Mouse (Mus musculus): Measurements from ENCODE around the gene Eif4e1b. TPM values are rescaled to one million over a fixed set of nuclear protein-coding genes. Genes with fewer than 3 reads are reported as not detected.

Gene Eif4e1b
- polyA plus RNA-seq, 1 experiment from 2014 or later, result not detected

DNA sequence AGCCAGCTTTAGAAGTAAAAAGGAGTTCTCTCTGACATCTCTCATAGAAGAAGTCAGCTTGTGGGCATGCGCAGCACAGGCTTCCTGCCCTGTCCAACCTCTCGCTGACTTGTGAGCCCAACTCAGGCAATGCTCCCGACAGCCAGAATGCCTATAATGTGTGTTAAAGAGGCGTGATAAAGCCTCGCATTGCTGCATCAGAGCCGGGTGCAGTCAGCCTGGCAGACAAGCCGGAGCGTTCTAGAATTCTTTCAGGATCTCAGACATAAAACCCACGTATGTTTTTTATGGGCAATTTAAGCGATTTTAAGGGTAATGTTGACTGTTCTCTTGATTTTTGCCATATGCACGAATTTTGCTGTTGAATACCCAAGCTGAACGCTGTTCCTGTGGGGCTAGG is 24.3 kb downstream of the Eif4e1b start:
- WGBS, result 80% methylated on average over 12 of the region's 12 CpGs
- H3K4me3 ChIP-seq (ENCODE audit: low read length), result no peak overlapping the region
- no peaks in the 10 kb centered on the region for H3K36me3 ChIP-seq (ENCODE audit: control insufficient read depth, insufficient read depth, low read length)

DNA sequence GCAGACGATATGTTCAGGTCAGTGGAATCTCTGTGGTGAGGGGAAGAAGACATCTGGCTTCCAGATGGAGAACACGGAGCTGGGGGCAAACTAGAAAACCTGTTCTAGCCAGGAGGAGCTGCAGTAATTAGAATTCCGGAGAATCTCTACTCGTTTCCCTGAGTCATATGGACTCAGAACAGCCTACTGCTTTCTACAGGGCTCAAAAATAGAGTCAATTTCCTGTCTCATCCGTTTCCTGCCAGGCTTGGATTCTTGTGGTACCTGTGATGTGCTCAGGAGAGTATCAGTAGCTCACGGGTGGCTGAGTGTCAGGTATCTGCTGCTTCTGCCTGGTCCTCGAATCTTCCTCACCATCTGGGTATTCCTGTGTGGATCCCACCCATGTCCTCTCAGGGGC is 27.7 kb downstream of the Eif4e1b start:
- WGBS, result 62% methylated on average over 7 of the region's 7 CpGs
- Histone ChIP-seq H3K4me2 (replicated peaks; ENCODE audit: low read depth, low read length) (no peak overlapping the region), H3K4me3 (ENCODE audit: low read length) (no peak overlapping the region), H3K9me3 (ENCODE audit: control insufficient read depth, low read length) (no peaks in the 10 kb centered on the region), H3K27me3 (ENCODE audit: control insufficient read depth, insufficient read depth, low read length) (peaks cover 5% of the 10 kb centered on the region; the same call in 1 of the 2 replicates), H3K4me1 (ENCODE audit: control insufficient read depth, insufficient read depth, low read length) (no peaks in the 10 kb centered on the region), H3K27ac (ENCODE audit: low read depth, low read length) (no peak overlapping the region), H3K36me3 (ENCODE audit: control insufficient read depth, insufficient read depth, low read length) (no peaks in the 10 kb centered on the region), H3K9ac (ENCODE audit: low read depth, low read length) (no peak overlapping the region)
- no peak for ATAC-seq (ENCODE audit: low FRiP score, low TSS enrichment)

More for the DNA sequence above, 24.3 kb downstream of the Eif4e1b start:
- Histone ChIP-seq H3K9ac (ENCODE audit: low read depth, low read length) (no peak overlapping the region), H3K4me2 (replicated peaks; ENCODE audit: low read depth, low read length) (no peak overlapping the region), H3K4me1 (ENCODE audit: control insufficient read depth, insufficient read depth, low read length) (no peaks in the 10 kb centered on the region), H3K9me3 (ENCODE audit: control insufficient read depth, low read length) (no peaks in the 10 kb centered on the region), H3K27me3 (ENCODE audit: control insufficient read depth, insufficient read depth, low read length) (peaks cover 14% of the 10 kb centered on the region; the same call in 1 of the 2 replicates), H3K27ac (ENCODE audit: low read depth, low read length) (no peak overlapping the region)
- no peak for ATAC-seq (ENCODE audit: low FRiP score, low TSS enrichment)

DNA sequence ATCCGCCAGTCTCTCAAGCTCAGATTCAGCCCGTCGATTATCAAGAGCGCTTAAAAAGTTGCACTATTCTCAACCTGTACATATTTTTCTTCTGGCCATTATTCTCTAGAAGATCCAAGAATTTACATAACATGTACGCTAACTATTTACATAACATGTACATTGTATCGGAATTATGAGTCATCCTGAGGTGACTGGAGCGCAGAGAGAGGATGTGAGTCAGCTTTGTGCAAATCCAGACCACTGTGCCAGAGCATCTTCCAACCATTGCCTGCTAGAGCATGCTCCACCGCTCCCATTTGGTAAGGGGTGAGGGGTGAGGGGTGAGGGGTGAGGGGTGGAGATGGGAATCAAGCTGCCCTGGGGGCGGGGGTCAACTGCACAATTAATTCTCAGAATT is 29.6 kb downstream of the Eif4e1b start:
- H3K4me1 ChIP-seq (ENCODE audit: control insufficient read depth, insufficient read depth, low read length), result no peaks in the 10 kb centered on the region
- WGBS, result 89% methylated on average over 9 of the region's 9 CpGs
- no peaks in the 10 kb centered on the region for H3K36me3 ChIP-seq (ENCODE audit: control insufficient read depth, insufficient read depth, low read length)
- no peak for ATAC-seq (ENCODE audit: low FRiP score, low TSS enrichment)
- H3K27me3 ChIP-seq (ENCODE audit: control insufficient read depth, insufficient read depth, low read length), result peaks cover 5% of the 10 kb centered on the region; the same call in 1 of the 2 replicates
- H3K9me3 ChIP-seq (ENCODE audit: control insufficient read depth, low read length), result no peaks in the 10 kb centered on the region
- H3K9ac ChIP-seq (ENCODE audit: low read depth, low read length), result no peak overlapping the region
- H3K4me3 ChIP-seq (ENCODE audit: low read length), result no peak overlapping the region
- H3K27ac ChIP-seq (ENCODE audit: low read depth, low read length), result no peak overlapping the region
- no peak overlapping the region for H3K4me2 ChIP-seq (replicated peaks; ENCODE audit: low read depth, low read length)

DNA sequence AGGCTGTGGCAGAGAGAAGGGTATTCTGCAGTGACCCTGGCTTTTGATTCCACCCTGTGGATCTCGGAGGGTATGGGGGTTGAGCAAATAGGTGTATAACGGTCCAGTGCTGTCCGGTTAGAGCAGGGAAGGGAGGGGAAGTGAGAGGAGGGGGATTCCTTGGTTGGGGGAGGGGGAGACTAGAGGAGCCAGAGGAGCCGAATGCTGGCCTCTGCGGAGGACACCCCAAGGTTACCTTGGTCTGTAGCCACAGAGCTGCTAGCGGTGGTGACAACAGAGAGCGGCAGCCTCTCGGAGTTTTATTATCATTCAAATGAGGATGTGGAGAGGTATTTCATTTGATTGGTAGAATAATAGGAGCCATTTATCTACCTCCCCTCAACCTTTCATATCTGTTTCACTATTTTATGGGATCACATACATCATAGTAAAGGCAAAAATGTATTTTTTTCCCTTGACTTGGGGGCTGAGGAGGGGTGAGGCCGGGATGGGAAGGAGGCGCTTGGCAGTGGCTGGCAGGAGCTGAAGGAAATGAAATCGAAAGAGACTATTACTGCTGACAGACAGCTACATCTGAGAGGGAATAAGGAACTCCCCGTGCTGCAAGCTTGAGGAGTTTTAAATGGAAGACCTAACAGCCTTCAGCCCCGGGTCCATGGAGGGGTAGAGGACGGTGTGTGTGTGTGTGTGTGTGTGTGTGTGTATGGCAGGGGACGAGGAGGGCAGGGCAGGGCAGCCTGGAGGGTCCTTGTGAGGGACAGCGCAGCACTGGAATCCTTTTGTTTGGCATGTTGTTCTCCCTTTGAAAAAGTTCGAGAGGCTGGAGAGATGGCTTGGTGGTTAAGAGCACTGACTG is 34.8 kb downstream of the Eif4e1b start:
- H3K4me2 ChIP-seq (replicated peaks; ENCODE audit: low read depth, low read length), result no peak overlapping the region
- no peaks in the 10 kb centered on the region for H3K9me3 ChIP-seq (ENCODE audit: control insufficient read depth, low read length)
- H3K27me3 ChIP-seq (ENCODE audit: control insufficient read depth, insufficient read depth, low read length), result peaks cover 5% of the 10 kb centered on the region; the same call in 1 of the 2 replicates
- H3K36me3 ChIP-seq (ENCODE audit: control insufficient read depth, insufficient read depth, low read length), result no peaks in the 10 kb centered on the region
- no peak overlapping the region for H3K4me3 ChIP-seq (ENCODE audit: low read length)
- no peak for ATAC-seq (ENCODE audit: low FRiP score, low TSS enrichment)
- H3K27ac ChIP-seq (ENCODE audit: low read depth, low read length), result no peak overlapping the region
- WGBS, result 26% methylated on average over 17 of the region's 17 CpGs
- no peak overlapping the region for H3K9ac ChIP-seq (ENCODE audit: low read depth, low read length)
- H3K4me1 ChIP-seq (ENCODE audit: control insufficient read depth, insufficient read depth, low read length), result no peaks in the 10 kb centered on the region

DNA sequence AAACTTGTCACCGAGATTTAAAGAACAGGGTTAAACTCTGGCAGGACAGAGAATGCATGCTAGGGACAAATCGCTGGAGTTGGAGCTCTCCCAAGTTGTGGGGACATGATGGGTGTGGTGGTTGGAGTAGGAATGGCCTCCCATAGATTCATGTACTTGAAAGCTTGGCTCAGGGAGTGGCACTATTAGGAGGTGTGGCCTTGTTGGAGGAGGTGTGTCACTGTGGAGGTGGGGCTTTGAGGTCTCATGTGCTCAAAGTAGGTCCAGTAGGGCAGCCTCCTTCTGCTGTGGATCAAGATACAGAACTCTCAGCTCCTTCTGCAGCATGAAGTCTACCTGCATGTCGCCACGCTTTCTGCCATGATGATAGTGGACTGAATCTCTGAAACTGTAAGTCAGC is 37.3 kb downstream of the Eif4e1b start:
- Histone ChIP-seq H3K36me3 (ENCODE audit: control insufficient read depth, insufficient read depth, low read length) (no peaks in the 10 kb centered on the region), H3K9ac (ENCODE audit: low read depth, low read length) (no peak overlapping the region), H3K4me3 (ENCODE audit: low read length) (no peak overlapping the region), H3K9me3 (ENCODE audit: control insufficient read depth, low read length) (no peaks in the 10 kb centered on the region), H3K4me1 (ENCODE audit: control insufficient read depth, insufficient read depth, low read length) (0 out of 2 replicates have a peak, but pooled peaks cover 5% of the 10 kb centered on the region), H3K27me3 (ENCODE audit: control insufficient read depth, insufficient read depth, low read length) (peaks cover 5% of the 10 kb centered on the region; the same call in 1 of the 2 replicates), H3K4me2 (replicated peaks; ENCODE audit: low read depth, low read length) (no peak overlapping the region), H3K27ac (ENCODE audit: low read depth, low read length) (no peak overlapping the region)
- no peak for ATAC-seq (ENCODE audit: low FRiP score, low TSS enrichment)
- WGBS, result 84% methylated on average over 4 of the region's 4 CpGs

DNA sequence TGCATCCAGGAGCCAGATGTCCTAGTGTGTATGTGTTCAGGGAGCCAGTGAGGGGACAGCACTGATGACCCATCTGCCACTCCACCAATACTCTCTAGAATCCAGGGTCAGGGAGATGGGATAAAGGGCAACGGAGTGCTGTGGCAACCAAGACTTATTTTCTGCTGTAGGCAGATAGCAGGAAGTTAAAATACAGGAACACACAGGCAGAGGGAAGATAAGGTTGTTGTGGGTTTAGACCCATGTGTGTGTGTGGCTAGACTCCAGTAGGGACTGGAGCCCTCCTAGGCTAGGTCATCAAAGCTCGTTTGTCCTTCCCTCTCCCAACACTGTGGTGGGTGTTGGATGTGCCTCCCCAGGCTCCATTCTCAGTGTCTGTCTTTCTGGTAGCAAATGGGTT is 38.1 kb downstream of the Eif4e1b start:
- H3K4me3 ChIP-seq (ENCODE audit: low read length), result no peak overlapping the region
- H3K36me3 ChIP-seq (ENCODE audit: control insufficient read depth, insufficient read depth, low read length), result no peaks in the 10 kb centered on the region
- H3K9ac ChIP-seq (ENCODE audit: low read depth, low read length), result no peak overlapping the region
- H3K4me2 ChIP-seq (replicated peaks; ENCODE audit: low read depth, low read length), result no peak overlapping the region
- H3K9me3 ChIP-seq (ENCODE audit: control insufficient read depth, low read length), result no peaks in the 10 kb centered on the region
- 0 out of 2 replicates have a peak, but pooled peaks cover 5% of the 10 kb centered on the region for H3K4me1 ChIP-seq (ENCODE audit: control insufficient read depth, insufficient read depth, low read length)
- peaks cover 5% of the 10 kb centered on the region; the same call in 1 of the 2 replicates for H3K27me3 ChIP-seq (ENCODE audit: control insufficient read depth, insufficient read depth, low read length)
- WGBS, result 80% methylated on average over 2 of the region's 2 CpGs
- no peak for ATAC-seq (ENCODE audit: low FRiP score, low TSS enrichment)
- no peak overlapping the region for H3K27ac ChIP-seq (ENCODE audit: low read depth, low read length)

DNA sequence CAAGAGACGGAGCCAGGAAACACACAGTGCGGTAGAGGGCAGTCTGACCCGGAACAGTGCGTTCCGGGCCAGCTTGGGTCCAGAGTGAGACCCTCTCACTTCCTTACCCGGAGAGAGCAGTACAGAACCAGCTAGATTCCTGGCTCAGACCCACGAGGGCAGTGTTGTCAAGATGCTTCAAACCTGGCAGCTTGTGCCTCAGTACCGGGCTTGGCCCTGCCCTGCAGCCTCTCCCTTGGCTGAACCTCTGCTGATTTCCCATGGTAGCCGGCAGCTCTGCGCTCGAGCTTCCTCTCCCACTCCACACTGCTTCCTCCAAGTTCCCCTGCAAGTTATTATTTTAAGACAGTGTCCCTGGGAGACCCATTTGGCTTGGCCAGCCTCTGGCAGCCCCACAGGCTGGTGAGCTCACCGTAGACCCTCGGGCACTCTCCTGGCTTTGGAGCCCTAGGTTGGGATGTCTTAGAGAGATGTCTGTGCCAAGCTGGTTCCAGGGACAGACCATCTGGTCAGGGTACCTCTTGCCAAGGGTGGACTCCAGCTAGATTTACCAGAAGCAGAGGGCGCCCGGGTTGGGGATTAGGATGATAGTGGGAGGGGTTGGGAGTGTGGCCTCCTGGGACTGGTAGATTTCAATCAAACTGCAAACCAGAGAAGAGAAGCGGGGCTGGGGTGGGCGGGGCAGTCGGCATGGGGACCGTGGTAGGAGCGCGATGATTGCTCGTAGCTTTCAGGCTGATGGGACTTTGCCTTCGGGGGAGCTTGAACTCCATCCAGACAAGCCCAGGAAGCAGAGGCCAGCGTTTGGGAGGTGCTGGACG is 40.5 kb downstream of the Eif4e1b start:
- H3K27me3 ChIP-seq (ENCODE audit: control insufficient read depth, insufficient read depth, low read length), result no peaks in the 10 kb centered on the region
- peak overlapping the region; percentile 38 for H3K4me2 ChIP-seq (replicated peaks; ENCODE audit: low read depth, low read length)
- H3K9ac ChIP-seq (ENCODE audit: low read depth, low read length), result no peak overlapping the region
- 21% methylated on average over 25 of the region's 25 CpGs for WGBS
- no peak overlapping the region for H3K27ac ChIP-seq (ENCODE audit: low read depth, low read length)
- no peaks in the 10 kb centered on the region for H3K9me3 ChIP-seq (ENCODE audit: control insufficient read depth, low read length)
- ATAC-seq (ENCODE audit: low FRiP score, low TSS enrichment), result 0 out of 2 replicates have a peak, but pooled peaks have one; percentile 28
- 0 out of 2 replicates have a peak, but pooled peaks cover 5% of the 10 kb centered on the region for H3K4me1 ChIP-seq (ENCODE audit: control insufficient read depth, insufficient read depth, low read length)
- H3K4me3 ChIP-seq (ENCODE audit: low read length), result peak overlapping the region; percentile 18
- no peaks in the 10 kb centered on the region for H3K36me3 ChIP-seq (ENCODE audit: control insufficient read depth, insufficient read depth, low read length)

DNA sequence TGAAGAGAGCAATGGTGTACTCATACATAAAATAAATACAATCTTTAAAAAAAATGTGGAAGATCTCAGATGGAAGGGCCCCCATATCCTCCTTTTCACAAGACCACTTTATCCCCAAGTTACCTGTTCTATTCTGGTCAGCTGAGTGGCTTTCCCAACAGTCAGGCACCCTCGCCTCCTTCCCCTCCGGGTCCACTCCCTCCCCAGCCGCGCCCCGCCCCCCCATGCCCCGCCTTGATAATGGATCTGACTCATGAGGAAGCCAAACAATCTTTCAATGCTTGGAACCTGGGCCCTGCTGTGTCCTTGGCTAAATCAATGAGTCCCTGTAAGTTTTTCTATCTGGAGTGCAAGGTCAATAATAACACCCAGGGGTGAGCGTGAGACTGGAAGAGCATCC is 44.2 kb downstream of the Eif4e1b start:
- no peaks in the 10 kb centered on the region for H3K27me3 ChIP-seq (ENCODE audit: control insufficient read depth, insufficient read depth, low read length)
- no peak overlapping the region for H3K9ac ChIP-seq (ENCODE audit: low read depth, low read length)
- H3K36me3 ChIP-seq (ENCODE audit: control insufficient read depth, insufficient read depth, low read length), result no peaks in the 10 kb centered on the region
- 0 out of 2 replicates have a peak, but pooled peaks cover 5% of the 10 kb centered on the region for H3K4me1 ChIP-seq (ENCODE audit: control insufficient read depth, insufficient read depth, low read length)
- WGBS, result 64% methylated on average over 7 of the region's 7 CpGs
- H3K4me3 ChIP-seq (ENCODE audit: low read length), result no peak overlapping the region
- no peak overlapping the region for H3K4me2 ChIP-seq (replicated peaks; ENCODE audit: low read depth, low read length)
- H3K27ac ChIP-seq (ENCODE audit: low read depth, low read length), result no peak overlapping the region
- H3K9me3 ChIP-seq (ENCODE audit: control insufficient read depth, low read length), result no peaks in the 10 kb centered on the region
- ATAC-seq (ENCODE audit: low FRiP score, low TSS enrichment), result no peak

All from kidney, embryonic 14.5 days (tissue).